Mouse (Mus musculus) kidney, postnatal 0 days (tissue): ENCODE measurements around the gene Tcf15. TPM values are rescaled to one million over a fixed set of nuclear protein-coding genes. Genes with fewer than 3 reads are reported as not detected.

Experiments
- ATAC-seq: fragments of 200-750 bp; cut with Nextera tagmentation; replicated peaks from 2 replicates; pipeline ENCODE4 v1.8.0; 2017; ENCODE audit warnings: low read depth, moderate number of reproducible peaks, moderate TSS enrichment, moderate library complexity; ENCODE audit not compliant: low FRiP score
- DNase-seq: peaks from one replicate; pipeline ENCODE4 v3.0.0-alpha.2; 2016; ENCODE audit warnings: low spot score
- H3K27ac ChIP-seq: fragments of 300-500 bp; sonication (generic); 2 replicates; pipeline ENCODE4 v1.5.1; 2014; ENCODE audit warnings: mild to moderate bottlenecking
- H3K27me3 ChIP-seq: fragments of 300-500 bp; sonication (generic); 2 replicates; pipeline ENCODE4 v1.6.1; 2014; ENCODE audit warnings: low read length, mixed read lengths; ENCODE audit not compliant: insufficient read depth
- H3K36me3 ChIP-seq: fragments of 300-500 bp; sonication (generic); 2 replicates; pipeline ENCODE4 v1.6.1; 2014; ENCODE audit warnings: low read length, mixed read lengths; ENCODE audit not compliant: insufficient read depth
- H3K4me1 ChIP-seq: fragments of 300-500 bp; sonication (generic); replicated peaks from 2 replicates; pipeline ENCODE4 v1.6.1; 2014; ENCODE audit warnings: antibody characterized with exemption, low read length, mixed read lengths; ENCODE audit not compliant: insufficient read depth
- H3K4me2 ChIP-seq: fragments of 300-500 bp; sonication (generic); 2 replicates; pipeline ENCODE4 v1.6.1; 2014; ENCODE audit warnings: mild to moderate bottlenecking, low read length, moderate library complexity, mixed read lengths
- H3K4me3 ChIP-seq: fragments of 300-500 bp; sonication (generic); replicated peaks from 2 replicates; pipeline ENCODE4 v1.5.1; 2014; ENCODE audit warnings: low read depth, low read length
- H3K9ac ChIP-seq: fragments of 300-500 bp; sonication (generic); 2 replicates; pipeline ENCODE4 v1.6.1; 2014; ENCODE audit warnings: low read depth, low read length
- H3K9me3 ChIP-seq: fragments of 300-500 bp; sonication (generic); replicated peaks from 2 replicates; pipeline ENCODE4 v1.6.1; 2016; ENCODE audit warnings: low read length, inconsistent platforms, mixed read lengths
- CTCF ChIP-seq: IDR thresholded peaks from 2 replicates; pipeline ENCODE4 v1.5.1; 2016; ENCODE audit warnings: antibody characterized with exemption, low read depth, mild to moderate bottlenecking, moderate library complexity
- WGBS: fragments of 180-500 bp; shearing (Covaris S2); extraction: QIAGEN DNeasy Blood & Tissue Kit; methylation state at CpG from one replicate; pipeline ENCODE4 v1.1.7; 2014; 5-methylcytosine and 5-hydroxymethylcytosine counted together
- polyA plus RNA-seq: library from polyadenylated mRNA; unstranded; fragments of >200 nt; fragmentation: Nextera tagmentation; extraction: Ambion mirVana; gene quantifications from 2 replicates; pipeline ENCODE4 v1.2.1, GENCODE M21; 2015

The Tcf15 gene
- polyA plus RNA-seq, 1 experiment from 2014 or later, result 15.5 TPM

DNA sequence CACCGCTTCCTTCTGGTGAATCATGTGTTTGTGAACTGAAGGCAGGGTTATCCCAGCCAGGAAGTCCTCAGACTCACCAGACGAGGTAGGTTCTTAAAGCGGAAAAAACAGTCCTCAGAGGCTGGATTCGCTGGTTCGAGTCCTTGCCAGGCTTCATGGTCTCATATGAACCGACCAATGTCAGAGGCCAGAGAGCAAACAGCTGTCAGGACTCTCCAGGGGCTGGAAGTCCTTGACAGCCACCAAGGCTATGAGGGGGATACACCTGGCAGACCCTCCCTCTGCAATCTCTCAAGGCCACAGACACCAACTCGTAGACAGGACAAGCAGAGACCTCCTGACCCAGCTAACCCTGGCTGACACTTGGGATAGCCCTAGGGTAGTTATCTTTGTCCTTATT, 45.9 kb downstream of the Tcf15 start:
- Histone ChIP-seq H3K27ac (0 out of 2 replicates have a peak overlapping the region, but pooled peaks have one; percentile 8), H3K4me1 (no peaks in the 10 kb centered on the region), H3K9ac (no peak overlapping the region), H3K27me3 (no peaks in the 10 kb centered on the region), H3K36me3 (no peaks in the 10 kb centered on the region), H3K4me3 (no peak overlapping the region), H3K9me3 (no peaks in the 10 kb centered on the region), H3K4me2 (no peak overlapping the region)
- ATAC-seq, result no peak
- no peak for DNase-seq
- TF ChIP-seq CTCF, result no peak
- 45% methylated on average over 7 of the region's 7 CpGs for WGBS

DNA sequence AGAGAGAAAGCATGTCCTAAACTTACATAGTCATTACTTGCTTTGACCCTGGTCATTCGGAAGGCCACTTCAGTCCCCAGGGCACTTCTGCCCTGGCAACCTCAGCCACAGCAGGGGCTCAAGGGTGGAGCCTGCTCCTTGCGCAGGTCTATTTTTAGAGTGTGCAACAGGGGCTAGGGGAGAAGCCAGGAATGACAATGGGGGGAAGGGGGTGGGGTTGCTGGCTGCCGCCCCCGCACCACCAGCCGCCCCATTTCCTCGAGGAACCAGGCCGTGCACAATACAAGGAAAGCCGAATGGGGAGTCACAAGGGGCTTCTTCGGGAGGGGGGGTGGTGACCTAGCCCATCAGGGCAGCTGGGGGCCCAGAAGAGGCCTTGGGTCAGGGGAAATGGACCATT, 46.3 kb downstream of the Tcf15 start:
- Histone ChIP-seq H3K4me1 (no peaks in the 10 kb centered on the region), H3K27me3 (no peaks in the 10 kb centered on the region), H3K4me2 (no peak overlapping the region), H3K27ac (0 out of 2 replicates have a peak overlapping the region, but pooled peaks have one; percentile 8), H3K9ac (no peak overlapping the region), H3K36me3 (no peaks in the 10 kb centered on the region), H3K4me3 (no peak overlapping the region), H3K9me3 (no peaks in the 10 kb centered on the region)
- 44% methylated on average over 9 of the region's 9 CpGs for WGBS
- no peak for TF ChIP-seq CTCF
- DNase-seq (peak; percentile 8), ATAC-seq (no peak)

DNA sequence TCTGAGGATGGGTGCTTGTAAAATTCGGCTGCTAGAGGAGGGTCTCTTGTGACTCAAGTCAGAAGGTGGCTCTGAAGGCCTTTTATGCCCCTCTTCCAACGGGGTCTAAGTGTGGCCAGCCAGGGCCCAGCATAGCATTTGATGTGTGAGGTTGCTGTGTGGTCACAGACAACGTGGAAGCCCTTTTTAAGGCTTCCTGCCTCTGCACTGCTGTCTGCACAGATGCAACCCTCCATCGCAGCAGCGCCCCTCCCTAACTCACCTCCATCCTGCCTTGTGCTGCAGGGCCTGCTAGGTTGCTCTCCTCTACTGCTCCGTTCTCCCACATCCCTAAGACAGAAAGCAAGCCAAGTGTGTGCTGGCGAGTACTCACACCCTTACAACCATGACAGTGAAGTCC, 46.8 kb downstream of the Tcf15 start:
- Histone ChIP-seq H3K9ac (no peak overlapping the region), H3K36me3 (no peaks in the 10 kb centered on the region), H3K4me1 (no peaks in the 10 kb centered on the region), H3K27me3 (no peaks in the 10 kb centered on the region), H3K27ac (no peak overlapping the region), H3K4me3 (no peak overlapping the region), H3K4me2 (no peak overlapping the region), H3K9me3 (no peaks in the 10 kb centered on the region)
- WGBS, result 67% methylated on average over 7 of the region's 7 CpGs
- TF ChIP-seq CTCF, result no peak
- DNase-seq, result no peak
- no peak for ATAC-seq

DNA sequence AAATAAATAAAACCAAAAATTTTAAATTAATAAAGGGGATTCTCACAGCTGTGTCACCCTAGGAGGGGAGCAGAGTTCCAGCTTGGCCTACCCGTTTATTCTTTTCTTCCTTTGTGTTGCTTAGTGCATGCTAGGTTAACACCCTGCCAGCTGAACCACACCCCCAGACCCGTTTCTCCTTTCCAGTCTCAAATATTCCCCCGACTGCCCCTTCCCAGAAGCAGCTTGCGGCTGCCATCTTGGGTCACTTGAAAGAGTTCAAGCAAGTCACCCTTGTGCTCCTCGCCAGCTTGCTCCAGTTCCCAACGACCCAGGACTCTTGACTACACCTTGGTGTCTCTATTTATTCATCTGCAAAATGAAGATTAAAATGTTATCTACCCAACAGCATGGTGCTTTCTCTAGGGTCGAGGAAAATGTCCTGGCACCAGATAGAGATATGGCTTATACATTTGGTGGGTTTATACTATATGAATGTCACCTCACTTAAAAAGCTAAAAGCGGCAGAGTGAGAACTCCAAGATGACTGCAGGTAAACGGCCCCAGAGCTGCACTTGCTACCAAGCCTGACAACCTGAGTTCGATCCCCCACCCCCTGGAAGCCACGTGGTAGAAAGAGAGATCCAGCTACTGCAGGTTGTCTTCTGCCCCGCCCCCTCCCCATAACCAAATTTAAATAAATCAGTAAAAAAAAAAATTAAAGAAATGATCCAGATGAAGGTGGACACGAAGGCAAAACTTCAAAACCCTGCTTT, 49.4 kb downstream of the Tcf15 start:
- DNase-seq (no peak), ATAC-seq (no peak)
- Histone ChIP-seq H3K4me1 (no peaks in the 10 kb centered on the region), H3K36me3 (no peaks in the 10 kb centered on the region), H3K27ac (no peak overlapping the region), H3K4me3 (no peak overlapping the region), H3K9ac (no peak overlapping the region), H3K9me3 (no peaks in the 10 kb centered on the region), H3K27me3 (no peaks in the 10 kb centered on the region), H3K4me2 (no peak overlapping the region)
- TF ChIP-seq CTCF, result no peak
- WGBS, result 76% methylated on average over 13 of the region's 13 CpGs

DNA sequence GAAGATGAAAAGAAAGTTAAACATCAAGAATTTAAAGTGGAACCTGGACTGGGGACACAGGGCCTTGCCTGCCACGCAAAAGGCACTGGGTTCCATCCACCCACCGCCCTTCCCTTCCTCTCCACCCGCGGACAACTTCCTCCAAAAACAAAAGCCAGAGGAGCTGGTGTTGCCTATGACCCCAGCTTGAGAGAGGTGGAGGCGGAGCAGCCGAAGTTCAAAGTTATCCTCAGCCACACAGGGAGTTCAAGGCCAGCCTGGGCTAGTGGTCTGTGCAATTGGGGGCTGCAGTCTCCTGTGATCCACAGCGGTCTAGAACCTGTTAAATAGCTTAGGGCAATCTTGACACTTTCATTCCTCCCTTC, 50.0 kb downstream of the Tcf15 start:
- no peak for TF ChIP-seq CTCF
- no peak for ATAC-seq

DNA sequence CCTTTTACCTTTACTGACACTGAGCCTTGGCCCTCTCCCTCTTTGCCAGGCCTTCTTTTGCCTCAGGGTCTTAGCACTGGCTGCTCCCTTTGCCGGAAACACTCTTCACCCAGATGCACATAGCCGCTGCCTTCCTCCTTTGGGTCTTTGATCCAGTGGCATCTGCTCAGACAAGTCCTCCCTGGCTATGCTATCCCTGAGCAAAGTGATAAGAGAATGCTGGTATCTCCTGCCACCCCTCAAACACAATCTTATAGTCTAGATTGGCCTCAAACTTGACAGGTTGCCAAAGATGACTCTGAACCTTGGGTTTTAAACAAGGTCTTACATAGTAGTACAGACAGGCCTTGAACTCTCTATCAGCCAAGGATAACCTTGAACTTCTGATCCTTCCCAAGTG, 51.2 kb downstream of the Tcf15 start:
- H3K4me1 ChIP-seq, result no peaks in the 10 kb centered on the region
- H3K9me3 ChIP-seq, result no peaks in the 10 kb centered on the region
- H3K36me3 ChIP-seq, result no peaks in the 10 kb centered on the region
- H3K9ac ChIP-seq, result no peak overlapping the region
- no peak for DNase-seq
- WGBS, result 90% methylated on average over 2 of the region's 2 CpGs
- H3K4me3 ChIP-seq, result no peak overlapping the region
- ATAC-seq, result no peak
- H3K27ac ChIP-seq, result no peak overlapping the region
- no peak for TF ChIP-seq CTCF
- no peaks in the 10 kb centered on the region for H3K27me3 ChIP-seq
- no peak overlapping the region for H3K4me2 ChIP-seq

More for the DNA sequence above, 50.0 kb downstream of the Tcf15 start:
- no peak overlapping the region for H3K4me3 ChIP-seq
- no peaks in the 10 kb centered on the region for H3K4me1 ChIP-seq
- H3K27me3 ChIP-seq, result no peaks in the 10 kb centered on the region
- no peaks in the 10 kb centered on the region for H3K9me3 ChIP-seq
- DNase-seq, result no peak
- H3K36me3 ChIP-seq, result no peaks in the 10 kb centered on the region
- 71% methylated on average over 7 of the region's 7 CpGs for WGBS
- H3K4me2 ChIP-seq, result no peak overlapping the region
- H3K27ac ChIP-seq, result no peak overlapping the region
- no peak overlapping the region for H3K9ac ChIP-seq

DNA sequence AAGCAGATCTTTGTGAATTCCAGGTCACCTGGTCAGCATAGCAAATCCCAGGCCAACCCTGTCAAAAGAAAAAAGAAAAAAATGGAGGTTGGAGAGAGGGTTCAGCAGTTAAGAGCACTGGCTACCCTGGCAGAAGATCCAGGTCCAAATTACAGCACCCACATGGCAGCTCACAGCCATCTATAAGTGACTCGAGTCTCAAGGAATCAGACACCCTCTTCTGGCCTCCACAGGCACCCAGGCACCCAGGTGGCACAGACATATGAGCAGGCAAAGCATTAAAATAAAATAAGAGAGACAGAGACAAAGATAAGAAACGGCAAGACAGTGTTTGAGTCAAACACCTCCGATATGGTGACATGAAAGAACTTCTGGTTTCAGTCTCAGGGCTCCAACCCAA, 53.5 kb downstream of the Tcf15 start:
- WGBS, result 29% methylated on average over 3 of the region's 3 CpGs
- H3K9me3 ChIP-seq, result no peaks in the 10 kb centered on the region
- H3K27ac ChIP-seq, result no peak overlapping the region

More for the DNA sequence above, 53.5 kb downstream of the Tcf15 start:
- TF ChIP-seq CTCF, result no peak
- H3K9ac ChIP-seq, result no peak overlapping the region
- no peak overlapping the region for H3K4me3 ChIP-seq
- H3K27me3 ChIP-seq, result no peaks in the 10 kb centered on the region
- no peak overlapping the region for H3K4me2 ChIP-seq
- H3K4me1 ChIP-seq, result no peaks in the 10 kb centered on the region
- no peak; the same call in 1 of the 2 replicates for ATAC-seq
- no peak for DNase-seq
- H3K36me3 ChIP-seq, result no peaks in the 10 kb centered on the region
